Mouse (Mus musculus) MEL (cell line): ENCODE data around the gene Mapre3. TPM values are rescaled to one million over a fixed set of nuclear protein-coding genes. Genes with fewer than 3 reads are reported as not detected.

ENCODE experiments used
- DNase-seq: peaks from one replicate; pipeline ENCODE4 v3.0.0; 2011; ENCODE audit warnings: low read depth, low spot score
- H3K27ac ChIP-seq: 2 replicates; pipeline ENCODE4 v1.5.1; 2012; ENCODE audit warnings: low read depth, mild to moderate bottlenecking, control low read depth, low read length, moderate library complexity; ENCODE audit not compliant: control insufficient read depth
- H3K27me3 ChIP-seq, 2 experiments: fragments of 150-350 bp in 1 of 2; sonication (generic) in 1 of 2; 2 replicates each; pipeline ENCODE4 v1.6.1; 2012; ENCODE audit warnings: low read length in 2 of 2, mild to moderate bottlenecking in 2 of 2, improper control_type of control experiment in 1 of 2, moderate library complexity in 1 of 2; ENCODE audit not compliant: insufficient read depth in 2 of 2, control insufficient read depth in 1 of 2
- H3K36me3 ChIP-seq, 2 experiments: 2 replicates each; pipeline ENCODE4 v1.6.1; 2012 to 2014; ENCODE audit warnings: low read length in 2 of 2, improper control_type of control experiment in 1 of 2, inconsistent platforms in 1 of 2, mild to moderate bottlenecking in 1 of 2; ENCODE audit not compliant: insufficient read depth in 2 of 2, control insufficient read depth in 1 of 2
- H3K4me1 ChIP-seq, 2 experiments: fragments of 150-350 bp in 1 of 2; sonication (generic) in 1 of 2; 2 replicates each; pipeline ENCODE4 v1.6.1; 2012; ENCODE audit warnings: low read length in 2 of 2, improper control_type of control experiment in 1 of 2, mild to moderate bottlenecking in 1 of 2; ENCODE audit not compliant: insufficient read depth in 2 of 2, control insufficient read depth in 1 of 2
- H3K4me3 ChIP-seq, 2 experiments: fragments of 150-350 bp in 1 of 2; sonication (generic) in 1 of 2; 2 replicates each; pipeline ENCODE4 v1.5.1; 2012; ENCODE audit warnings: low read depth in 2 of 2, low read length in 2 of 2, mild to moderate bottlenecking in 2 of 2, moderate library complexity in 2 of 2, control low read depth in 1 of 2, improper control_type of control experiment in 1 of 2; ENCODE audit not compliant: control insufficient read depth in 1 of 2, insufficient read depth in 1 of 2
- H3K79me2 ChIP-seq: 2 replicates; pipeline ENCODE4 v1.6.1; 2012; ENCODE audit warnings: mild to moderate bottlenecking, low read length, moderate library complexity; ENCODE audit not compliant: control insufficient read depth, poor library complexity, insufficient read depth
- H3K9ac ChIP-seq: 2 replicates; pipeline ENCODE4 v1.6.1; 2012; ENCODE audit warnings: low read depth, mild to moderate bottlenecking, control low read depth, low read length, moderate library complexity; ENCODE audit not compliant: control insufficient read depth, poor library complexity, severe bottlenecking
- H3K9me3 ChIP-seq: fragments of 150-350 bp; sonication (generic); replicated peaks from 2 replicates; pipeline ENCODE4 v1.6.1; 2012; ENCODE audit warnings: mild to moderate bottlenecking, low read length, improper control_type of control experiment, moderate library complexity; ENCODE audit not compliant: insufficient read depth
- BHLHE40 ChIP-seq: IDR thresholded peaks from 2 replicates; pipeline ENCODE4 v1.6.1; 2012; ENCODE audit warnings: low read depth, mild to moderate bottlenecking, inconsistent platforms, low read length, improper control_type of control experiment, borderline replicate concordance
- CHD2 ChIP-seq: IDR thresholded peaks from 2 replicates; pipeline ENCODE4 v1.6.1; 2011; ENCODE audit warnings: low read length, improper control_type of control experiment
- ELF1 ChIP-seq: IDR thresholded peaks from 2 replicates; pipeline ENCODE4 v1.6.1; 2014; ENCODE audit warnings: low read depth, mild to moderate bottlenecking, inconsistent platforms, low read length, improper control_type of control experiment, moderate library complexity
- EP300 ChIP-seq, 2 experiments: IDR thresholded peaks; 2 replicates each; pipeline ENCODE4 v1.6.1; 2011; ENCODE audit warnings: improper control_type of control experiment in 2 of 2, low read length in 2 of 2, low read depth in 1 of 2, mild to moderate bottlenecking in 1 of 2
- ETS1 ChIP-seq: IDR thresholded peaks from 2 replicates; pipeline ENCODE4 v1.6.1; 2012; ENCODE audit warnings: low read depth, mild to moderate bottlenecking, inconsistent platforms, low read length, improper control_type of control experiment, moderate library complexity
- GATA1 ChIP-seq: IDR thresholded peaks from 2 replicates; pipeline ENCODE4 v1.6.1; 2011; ENCODE audit warnings: low read depth, low read length, improper control_type of control experiment
- HCFC1 ChIP-seq: IDR thresholded peaks from 2 replicates; pipeline ENCODE4 v1.6.1; 2012; ENCODE audit warnings: low read depth, mild to moderate bottlenecking, inconsistent platforms, low read length, improper control_type of control experiment, moderate library complexity
- JUND ChIP-seq: IDR thresholded peaks from 2 replicates; pipeline ENCODE4 v1.6.1; 2011; ENCODE audit warnings: low read depth, mild to moderate bottlenecking, improper control_type of control experiment, low read length
- KAT2A ChIP-seq: conservative IDR thresholded peaks from 2 replicates; pipeline ENCODE4 v1.6.1; 2012; ENCODE audit warnings: low read depth, low read length, improper control_type of control experiment, inconsistent platforms
- MAFK ChIP-seq: IDR thresholded peaks from 2 replicates; pipeline ENCODE4 v1.6.1; 2011; ENCODE audit warnings: low read depth, mild to moderate bottlenecking, low read length, improper control_type of control experiment, borderline replicate concordance
- MAX ChIP-seq: IDR thresholded peaks from 2 replicates; pipeline ENCODE4 v1.6.1; 2011; ENCODE audit warnings: low read length, improper control_type of control experiment
- MAZ ChIP-seq: IDR thresholded peaks from 2 replicates; pipeline ENCODE4 v1.6.1; 2012; ENCODE audit warnings: low read depth, mild to moderate bottlenecking, inconsistent platforms, low read length, improper control_type of control experiment
- MEF2A ChIP-seq: IDR thresholded peaks from 2 replicates; pipeline ENCODE4 v1.6.1; 2014; ENCODE audit warnings: low read depth, mild to moderate bottlenecking, inconsistent platforms, low read length, improper control_type of control experiment; ENCODE audit not compliant: poor library complexity, insufficient replicate concordance, severe bottlenecking; ENCODE audit errors: extremely low read depth
- MXI1 ChIP-seq: IDR thresholded peaks from 2 replicates; pipeline ENCODE4 v1.6.1; 2011; ENCODE audit warnings: mild to moderate bottlenecking, low read depth, low read length, improper control_type of control experiment
- MYB ChIP-seq: IDR thresholded peaks from 2 replicates; pipeline ENCODE4 v1.6.1; 2011; ENCODE audit warnings: mild to moderate bottlenecking, low read depth, low read length, improper control_type of control experiment
- MYC ChIP-seq: IDR thresholded peaks from 2 replicates; pipeline ENCODE4 v1.6.1; 2011; ENCODE audit warnings: low read depth, mild to moderate bottlenecking, low read length, improper control_type of control experiment, moderate library complexity
- NELFE ChIP-seq: IDR thresholded peaks from 2 replicates; pipeline ENCODE4 v1.6.1; 2011; ENCODE audit warnings: low read depth, low read length, improper control_type of control experiment
- POLR2AphosphoS2 ChIP-seq: IDR thresholded peaks from 2 replicates; pipeline ENCODE4 v1.6.1; 2011; ENCODE audit warnings: low read length, improper control_type of control experiment
- POLR2AphosphoS5 ChIP-seq: IDR thresholded peaks from 2 replicates; pipeline ENCODE4 v1.6.1; 2012; ENCODE audit warnings: low read depth, borderline replicate concordance, mild to moderate bottlenecking, inconsistent platforms, low read length, moderate library complexity, mixed read lengths
- RCOR1 ChIP-seq: IDR thresholded peaks from 2 replicates; pipeline ENCODE4 v1.6.1; 2012; ENCODE audit warnings: low read depth, mild to moderate bottlenecking, inconsistent platforms, low read length, improper control_type of control experiment
- SIN3A ChIP-seq: IDR thresholded peaks from 2 replicates; pipeline ENCODE4 v1.6.1; 2012; ENCODE audit warnings: low read length, improper control_type of control experiment, inconsistent platforms
- SMC3 ChIP-seq: IDR thresholded peaks from 2 replicates; pipeline ENCODE4 v1.6.1; 2011; ENCODE audit warnings: low read depth, low read length, improper control_type of control experiment
- TAL1 ChIP-seq: IDR thresholded peaks from 2 replicates; pipeline ENCODE4 v1.6.1; 2012; ENCODE audit warnings: mild to moderate bottlenecking, inconsistent platforms, low read length, moderate library complexity, mixed read lengths
- TCF12 ChIP-seq: IDR thresholded peaks from 2 replicates; pipeline ENCODE4 v1.6.1; 2014; ENCODE audit warnings: low read depth, mild to moderate bottlenecking, inconsistent platforms, low read length, improper control_type of control experiment, moderate library complexity
- UBTF ChIP-seq: IDR thresholded peaks from 2 replicates; pipeline ENCODE4 v1.6.1; 2012; ENCODE audit warnings: low read depth, mild to moderate bottlenecking, inconsistent platforms, low read length, improper control_type of control experiment, moderate library complexity, borderline replicate concordance; ENCODE audit not compliant: insufficient read depth
- USF2 ChIP-seq, 2 experiments: IDR thresholded peaks; 2 replicates each; pipeline ENCODE4 v1.6.1; 2011 to 2012; ENCODE audit warnings: improper control_type of control experiment in 2 of 2, low read length in 2 of 2, borderline replicate concordance in 1 of 2, inconsistent platforms in 1 of 2, low read depth in 1 of 2, mild to moderate bottlenecking in 1 of 2; ENCODE audit not compliant: insufficient read depth in 1 of 2
- ZC3H11A ChIP-seq: IDR thresholded peaks from 2 replicates; pipeline ENCODE4 v1.6.1; 2012; ENCODE audit warnings: low read depth, mild to moderate bottlenecking, inconsistent platforms, low read length, improper control_type of control experiment
- ZKSCAN1 ChIP-seq: IDR thresholded peaks from 2 replicates; pipeline ENCODE4 v1.6.1; 2012; ENCODE audit warnings: low read depth, mild to moderate bottlenecking, inconsistent platforms, low read length, improper control_type of control experiment, moderate library complexity
- ZMIZ1 ChIP-seq: IDR thresholded peaks from 2 replicates; pipeline ENCODE4 v1.6.1; 2012; ENCODE audit warnings: low read depth, mild to moderate bottlenecking, inconsistent platforms, low read length, improper control_type of control experiment, moderate library complexity
- ZNF384 ChIP-seq: IDR thresholded peaks from 2 replicates; pipeline ENCODE4 v1.6.1; 2012; ENCODE audit warnings: low read depth, mild to moderate bottlenecking, inconsistent platforms, low read length, improper control_type of control experiment
- polyA plus RNA-seq, 2 experiments: library from polyadenylated mRNA; stranded (reverse) in 1 of 2; unstranded in 1 of 2; fragments of >175 nt in 1 of 2; fragments of >200 nt in 1 of 2; gene quantifications; 2 replicates each; pipeline versions ENCODE4 v1.2.1 to v1.2.4; 2012; ENCODE audit warnings: low replicate concordance in 2 of 2, low read depth in 1 of 2; ENCODE audit not compliant: insufficient read length in 2 of 2, insufficient read depth in 1 of 2, missing spikeins in 1 of 2
- total RNA-seq: library from RNA; depleted of rRNA; stranded (reverse); fragments of 300-350 nt; gene quantifications from 2 replicates; pipeline ENCODE4 v1.2.3, GENCODE M21; 2012

Mapre3 gene
- total and polyA plus RNA-seq, 3 experiments: 0.04 to 0.81 TPM; not detected in 1

- no peaks in the 10 kb centered on the region for H3K36me3 ChIP-seq
- H3K4me1 ChIP-seq: no peaks in the 10 kb centered on the region
- no peaks in the 10 kb centered on the region for H3K9me3 ChIP-seq
- no peak for TF ChIP-seq GATA1
- no peak for TF ChIP-seq ZC3H11A
- TF ChIP-seq POLR2AphosphoS2: no peak
- TF ChIP-seq NELFE: no peak
- TF ChIP-seq JUND: no peak
- TF ChIP-seq SIN3A: no peak
- no peak for TF ChIP-seq MAZ
- no peak for TF ChIP-seq TAL1
- no peak for TF ChIP-seq ZNF384
- no peak for TF ChIP-seq BHLHE40
- TF ChIP-seq USF2 (IDR thresholded peaks at IDR 0.05; ENCODE audit: borderline replicate concordance in 1 of 2, insufficient read depth in 1 of 2, low read depth in 1 of 2, low read length in 2 of 2): no peak
- no peak for TF ChIP-seq KAT2A
- no peak for TF ChIP-seq ELF1
- no peak for TF ChIP-seq MAFK
- no peak for TF ChIP-seq EP300 (IDR thresholded peaks at IDR 0.05; ENCODE audit: low read depth in 1 of 2, low read length in 2 of 2)
- no peak for TF ChIP-seq CHD2
- TF ChIP-seq MAX: no peak
- TF ChIP-seq MYB: no peak
- TF ChIP-seq, all 39 proteins: peak for 0
- no peak for DNase-seq
- no peak overlapping the region for H3K4me3 ChIP-seq
- H3K79me2 ChIP-seq: no peaks in the 10 kb centered on the region
- no peak overlapping the region for H3K9ac ChIP-seq
- no peak overlapping the region for H3K27ac ChIP-seq
- H3K27me3 ChIP-seq: peaks cover 29 to 34% of the 10 kb centered on the region in 2 experiments
Observed at GRCm38 (mm10) chr5:30780699-30781098, 33.7 kb upstream of the Mapre3 start.

GRCm38 (mm10) chr5:30781147-30781546 is 33.3 kb upstream of the Mapre3 start:
- H3K27me3 ChIP-seq: peaks cover 27 to 34% of the 10 kb centered on the region in 2 experiments
- no peaks in the 10 kb centered on the region for H3K36me3 ChIP-seq
- no peaks in the 10 kb centered on the region for H3K79me2 ChIP-seq

More at GRCm38 (mm10) chr5:30781147-30781546, 33.3 kb upstream of the Mapre3 start:
- H3K9ac ChIP-seq: no peak overlapping the region
- no peak overlapping the region for H3K27ac ChIP-seq
- no peak for DNase-seq
- no peak overlapping the region for H3K4me3 ChIP-seq
- TF ChIP-seq ZC3H11A: no peak
- no peak for TF ChIP-seq MYB
- no peak for TF ChIP-seq MEF2A
- no peak for TF ChIP-seq RCOR1
- no peak for TF ChIP-seq MYC
- TF ChIP-seq HCFC1: no peak
- TF ChIP-seq ZMIZ1: no peak
- no peak for TF ChIP-seq UBTF
- TF ChIP-seq NELFE: no peak
- TF ChIP-seq ZKSCAN1: no peak
- TF ChIP-seq POLR2AphosphoS5: no peak
- TF ChIP-seq MAX: no peak
- TF ChIP-seq TAL1: no peak
- no peak for TF ChIP-seq ETS1
- no peak for TF ChIP-seq BHLHE40
- TF ChIP-seq SMC3: no peak
- TF ChIP-seq MXI1: no peak
- no peak for TF ChIP-seq TCF12
- no peak for TF ChIP-seq JUND
- TF ChIP-seq, all 39 proteins: peak for 0
- no peaks in the 10 kb centered on the region for H3K4me1 ChIP-seq
- H3K9me3 ChIP-seq: no peaks in the 10 kb centered on the region
